Mouse (Mus musculus): ENCODE data around the gene Celf2. TPM values are rescaled to one million over a fixed set of nuclear protein-coding genes. Genes with fewer than 3 reads are reported as not detected.

Celf2 gene
- total RNA-seq, 2 experiments from 2014 or later: 16.2 to 22.7 TPM

DNA sequence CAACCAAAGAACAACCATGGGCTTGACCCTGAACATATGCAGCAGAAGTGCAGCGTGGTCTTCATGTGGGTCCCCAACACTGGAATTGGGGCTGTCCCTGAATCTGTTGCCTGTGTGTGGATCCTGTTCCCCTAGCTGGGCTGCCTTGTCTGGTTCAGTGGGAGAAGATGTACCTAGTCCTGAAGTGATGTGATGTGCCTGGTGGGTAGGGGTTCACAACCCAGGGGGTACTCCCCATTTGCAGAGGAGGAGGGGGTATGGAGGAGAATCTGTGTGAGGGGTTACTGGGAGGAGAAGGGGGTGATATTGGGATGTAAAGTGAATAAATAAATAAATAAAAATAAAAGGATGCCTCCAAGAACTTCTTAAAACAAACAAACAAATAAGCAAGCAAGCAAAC lies 831.1 kb downstream of the Celf2 start:
- no peak for ATAC-seq (replicated peaks; ENCODE audit: low FRiP score, low TSS enrichment, poor library complexity, severe bottlenecking)

DNA sequence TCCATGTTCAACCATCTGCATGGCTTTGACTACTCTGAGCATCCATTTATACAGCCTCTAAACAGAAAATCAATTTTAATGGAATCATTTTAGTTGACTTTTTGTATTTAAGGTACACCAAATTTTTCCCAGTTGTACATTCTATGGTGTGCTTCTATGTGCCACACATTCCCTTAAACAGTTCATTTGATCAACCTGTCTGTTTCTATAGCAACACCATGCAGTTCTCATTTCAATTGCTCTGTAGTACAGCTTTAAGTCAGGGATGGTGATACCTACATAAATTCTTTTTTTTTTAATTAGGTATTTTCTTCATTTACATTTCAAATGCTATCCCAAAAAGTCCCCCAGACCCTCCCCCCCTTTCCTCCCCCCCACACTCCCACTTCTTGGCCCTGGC lies 831.9 kb downstream of the Celf2 start:
- ATAC-seq (replicated peaks; ENCODE audit: low FRiP score, low TSS enrichment, poor library complexity, severe bottlenecking): no peak

DNA sequence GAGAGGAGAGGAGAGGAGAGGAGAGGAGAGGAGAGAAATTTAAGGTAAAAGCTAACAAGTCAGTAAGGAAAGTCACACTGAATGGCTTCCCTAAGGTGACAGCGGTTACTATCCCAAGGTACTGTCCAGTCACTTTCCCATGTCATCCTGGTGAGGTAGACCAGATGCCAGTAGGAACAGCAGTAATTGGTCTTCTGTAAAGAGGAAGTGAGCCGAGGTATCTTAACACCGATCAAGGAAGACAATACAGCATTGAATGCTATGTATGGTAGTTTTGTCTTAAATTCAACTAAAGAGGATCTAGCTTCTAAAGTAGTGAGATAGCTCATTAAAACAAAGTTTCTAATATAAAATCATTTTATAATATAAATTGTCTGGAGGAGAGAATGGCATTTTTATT lies 835.0 kb downstream of the Celf2 start:
- no peak for ATAC-seq (replicated peaks; ENCODE audit: low FRiP score, low TSS enrichment, poor library complexity, severe bottlenecking)

DNA sequence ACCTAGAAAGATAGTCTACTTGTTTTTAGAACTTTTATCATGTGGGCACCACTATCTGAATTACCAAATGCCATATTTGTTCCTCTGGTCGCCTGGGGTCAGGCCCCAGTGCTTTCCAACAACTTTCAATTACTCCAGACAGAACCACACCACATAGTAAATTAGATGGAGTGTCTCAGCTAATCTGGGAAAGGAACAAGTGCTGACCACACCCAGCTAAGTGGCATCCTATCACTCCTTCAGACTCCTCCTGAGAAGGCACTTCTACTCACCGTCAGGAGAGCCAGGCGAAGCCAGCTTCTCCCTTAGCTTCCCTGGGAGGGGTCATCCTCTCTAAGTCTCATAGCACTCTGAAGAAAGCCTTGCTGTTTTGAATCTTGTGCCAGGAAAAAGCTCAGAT lies 835.9 kb downstream of the Celf2 start:
- ATAC-seq (replicated peaks; ENCODE audit: low FRiP score, low TSS enrichment, poor library complexity, severe bottlenecking): peak; percentile 72

DNA sequence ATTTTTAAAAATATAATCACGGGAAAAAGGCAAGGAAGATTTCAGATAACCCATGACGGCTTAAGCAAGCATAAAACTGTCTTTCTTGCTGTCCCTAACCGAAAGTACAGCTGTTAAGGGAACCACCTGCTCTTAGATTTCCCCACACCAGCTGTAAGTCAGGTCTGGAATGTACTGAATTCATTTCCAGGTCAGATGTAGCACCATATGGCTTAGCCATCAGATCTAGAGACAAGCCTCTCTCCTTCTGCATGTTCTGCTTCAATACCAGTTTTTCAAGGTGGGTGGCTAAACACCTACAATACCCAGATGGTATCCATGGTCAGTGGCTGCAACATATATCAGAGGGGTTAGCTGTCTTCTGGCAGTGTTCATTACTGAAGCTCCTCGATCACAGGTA lies 841.8 kb downstream of the Celf2 start:
- no peak for ATAC-seq (replicated peaks; ENCODE audit: low FRiP score, low TSS enrichment, poor library complexity, severe bottlenecking)

DNA sequence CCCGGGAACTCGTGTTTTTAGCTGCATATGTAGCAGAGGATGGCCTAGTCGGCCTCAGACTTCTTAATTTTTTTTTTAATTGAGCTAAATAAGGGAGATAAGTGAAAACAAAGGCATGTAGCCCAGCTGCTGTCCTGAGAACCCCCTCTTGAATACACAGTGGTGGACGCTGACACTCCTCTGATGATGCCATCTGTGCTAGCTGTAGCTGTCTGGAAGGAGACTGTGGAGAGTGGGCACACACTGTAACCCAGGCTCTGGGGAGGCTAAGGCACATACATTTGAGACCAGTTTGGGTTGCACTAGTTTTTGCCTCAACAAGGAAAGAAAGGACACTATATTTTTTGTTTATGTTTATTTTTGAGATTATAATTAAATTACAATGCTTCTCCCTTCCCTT lies 849.5 kb downstream of the Celf2 start:
- no peak for ATAC-seq (replicated peaks; ENCODE audit: low FRiP score, low TSS enrichment, poor library complexity, severe bottlenecking)

DNA sequence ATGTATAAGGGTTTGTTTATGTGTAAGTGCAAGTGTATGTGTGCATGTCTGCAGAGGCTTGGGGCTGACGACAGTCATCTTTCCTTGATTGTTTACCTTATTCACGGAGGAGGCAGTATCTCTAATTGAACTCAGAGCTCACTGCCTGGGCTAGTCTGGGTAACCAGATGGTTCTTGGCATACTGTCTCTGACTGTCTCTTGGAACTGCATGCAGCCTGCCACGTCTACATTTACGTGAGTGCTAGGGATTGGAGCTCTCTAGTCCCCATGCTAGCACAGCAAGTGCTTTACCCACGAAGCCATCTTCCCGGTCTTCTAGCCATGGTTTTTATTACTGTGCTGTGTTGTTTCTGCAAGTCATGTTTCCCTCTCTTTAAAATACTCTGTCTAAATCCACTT lies 855.6 kb downstream of the Celf2 start:
- no peak for ATAC-seq (replicated peaks; ENCODE audit: low FRiP score, low TSS enrichment, poor library complexity, severe bottlenecking)

DNA sequence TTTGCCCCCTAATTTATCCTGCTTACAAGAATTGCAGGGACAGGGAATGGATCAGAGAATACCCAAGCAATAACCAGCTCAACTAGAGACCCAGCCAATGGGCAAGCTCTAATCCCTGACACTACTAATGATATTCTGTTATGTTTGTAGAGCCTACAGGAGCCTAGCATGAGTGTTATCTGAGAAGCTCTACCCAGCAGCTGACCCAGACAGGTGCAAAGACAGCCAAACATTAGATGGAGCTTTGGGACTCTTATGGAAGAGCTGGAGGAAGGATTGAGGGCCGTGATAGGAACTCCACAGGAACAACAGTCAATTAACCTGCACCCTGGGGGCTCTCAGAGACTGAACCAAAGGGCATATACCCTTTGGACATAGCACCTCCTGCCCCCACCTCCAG lies 857.7 kb downstream of the Celf2 start:
- no peak for ATAC-seq (replicated peaks; ENCODE audit: low FRiP score, low TSS enrichment, poor library complexity, severe bottlenecking)

DNA sequence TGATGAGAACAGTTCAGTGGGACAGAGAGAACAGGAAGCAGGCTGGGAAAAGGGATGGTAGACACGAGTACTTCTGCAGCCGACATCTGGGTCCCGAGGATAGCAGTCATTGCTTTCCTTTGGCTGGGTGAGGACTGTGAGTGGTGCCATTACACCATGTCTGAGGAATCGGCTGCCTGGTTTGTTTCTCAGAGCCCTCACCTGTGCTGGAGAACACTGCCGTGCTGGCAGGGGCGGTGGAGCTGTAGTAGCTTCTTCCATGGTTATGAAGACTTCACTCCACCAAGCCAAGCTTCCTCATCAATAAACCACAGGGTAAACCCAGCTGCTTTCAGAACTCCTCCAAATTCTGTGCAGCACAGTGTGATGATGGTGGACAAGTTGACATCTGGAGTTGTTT lies 860.5 kb downstream of the Celf2 start:
- no peak for ATAC-seq (replicated peaks; ENCODE audit: low FRiP score, low TSS enrichment, poor library complexity, severe bottlenecking)

DNA sequence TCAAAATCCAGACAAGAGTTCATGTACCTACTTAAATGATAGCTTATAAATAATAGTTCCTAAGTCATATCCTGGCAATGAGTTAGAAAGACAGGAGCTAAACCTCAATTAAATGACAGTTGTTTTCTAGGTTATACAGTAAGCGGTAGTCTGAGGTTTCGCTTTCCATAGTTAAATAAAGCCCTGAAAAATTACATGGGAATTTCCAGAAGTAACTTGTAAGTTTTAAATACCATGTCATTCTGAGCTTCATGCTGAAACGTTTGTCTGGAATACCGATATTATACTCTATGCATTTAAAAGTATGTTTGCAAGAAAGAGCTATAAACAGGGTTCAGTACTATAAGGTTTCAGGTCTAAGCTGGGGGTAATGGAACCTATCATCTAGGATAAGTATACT lies 862.3 kb downstream of the Celf2 start:
- ATAC-seq (replicated peaks; ENCODE audit: low FRiP score, low TSS enrichment, poor library complexity, severe bottlenecking): no peak

DNA sequence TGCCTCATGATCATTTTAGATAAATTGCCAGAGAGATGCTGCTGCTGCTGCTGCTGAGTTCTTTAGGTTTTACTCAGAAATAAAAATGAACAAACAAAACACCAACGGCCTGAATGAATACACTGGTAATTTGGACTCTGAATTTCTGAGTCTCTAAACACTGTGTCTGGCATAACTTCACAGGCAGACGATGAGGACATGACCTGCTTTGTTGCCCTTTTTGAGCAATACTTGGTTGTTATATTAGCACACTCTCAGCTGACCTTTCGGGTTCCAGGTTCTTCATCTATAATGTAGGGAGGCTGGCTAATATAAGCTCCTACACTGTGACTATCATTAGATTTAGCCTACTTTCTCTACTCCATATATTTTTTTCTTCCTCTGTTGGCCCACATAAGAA lies 863.0 kb downstream of the Celf2 start:
- no peak for ATAC-seq (replicated peaks; ENCODE audit: low FRiP score, low TSS enrichment, poor library complexity, severe bottlenecking)

DNA sequence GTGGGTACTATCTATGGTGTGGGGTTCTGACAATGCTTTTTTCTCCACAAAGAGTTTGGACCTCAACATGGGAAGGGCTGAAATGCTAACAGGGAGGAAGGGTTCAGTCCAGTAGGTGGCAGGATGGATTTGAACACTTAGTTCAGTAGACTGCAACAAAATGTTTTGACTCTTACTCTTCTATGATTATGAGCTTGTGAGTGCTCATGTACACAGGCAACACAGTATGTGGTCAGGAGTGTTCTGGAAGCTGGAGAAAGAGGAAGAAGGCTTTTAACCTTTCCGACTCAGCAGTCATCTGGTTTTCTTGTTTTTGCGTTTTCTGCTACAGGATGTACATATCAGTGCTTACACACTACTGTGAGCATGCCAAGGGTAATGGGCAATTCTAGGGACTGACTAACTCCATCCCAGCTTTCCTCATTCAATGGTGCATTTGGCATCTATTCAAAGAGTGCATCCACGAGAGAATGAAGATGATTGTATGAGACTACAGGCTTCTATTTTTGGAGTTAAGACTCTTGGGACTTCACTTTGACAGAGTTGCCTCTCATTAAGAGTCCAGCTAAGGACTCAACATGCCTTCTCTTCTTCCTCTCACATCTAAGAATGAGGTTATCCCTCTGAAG lies 867.0 kb downstream of the Celf2 start:
- ATAC-seq (replicated peaks; ENCODE audit: low FRiP score, low TSS enrichment, poor library complexity, severe bottlenecking): 0 out of 2 replicates have a peak, but pooled peaks have one; percentile 37

DNA sequence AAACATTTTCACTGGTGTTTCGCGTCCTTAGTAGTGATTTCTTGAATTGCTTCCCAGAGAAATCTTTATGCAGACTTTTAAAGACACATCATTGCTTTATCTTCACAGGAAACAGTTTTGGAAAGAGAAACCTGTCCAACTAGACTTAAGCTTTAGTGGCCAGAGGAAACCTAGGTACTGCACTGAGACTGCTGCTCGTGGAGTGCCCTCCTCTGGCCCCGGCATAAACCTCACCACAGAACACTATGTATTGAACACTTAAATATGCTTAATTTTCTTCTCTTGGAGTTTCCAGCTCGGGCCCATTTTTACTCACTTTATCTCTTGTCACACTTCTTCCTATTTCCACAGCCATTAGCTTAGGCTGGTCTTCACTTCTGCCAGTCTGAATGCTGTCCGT lies 870.0 kb downstream of the Celf2 start:
- no peak for ATAC-seq (replicated peaks; ENCODE audit: low FRiP score, low TSS enrichment, poor library complexity, severe bottlenecking)

DNA sequence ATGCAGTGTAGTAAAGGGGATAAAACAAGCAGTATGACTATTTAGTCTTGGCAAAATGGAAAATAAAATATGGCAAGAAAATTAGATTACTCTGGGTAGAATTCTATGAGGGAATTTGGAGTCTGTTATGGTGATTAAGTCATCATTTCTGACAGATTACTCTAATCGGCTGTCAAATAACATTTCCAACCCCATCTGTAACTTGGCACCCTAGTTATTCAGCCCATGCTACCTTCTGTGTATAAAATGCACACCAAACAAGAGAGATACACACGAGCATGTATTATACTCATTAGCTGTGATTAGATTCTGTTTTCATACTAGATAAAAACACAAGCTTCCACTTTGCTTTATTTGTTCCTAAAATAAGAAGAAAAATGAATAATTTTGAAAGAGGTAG lies 872.2 kb downstream of the Celf2 start:
- ATAC-seq (replicated peaks; ENCODE audit: low FRiP score, low TSS enrichment, poor library complexity, severe bottlenecking): no peak

DNA sequence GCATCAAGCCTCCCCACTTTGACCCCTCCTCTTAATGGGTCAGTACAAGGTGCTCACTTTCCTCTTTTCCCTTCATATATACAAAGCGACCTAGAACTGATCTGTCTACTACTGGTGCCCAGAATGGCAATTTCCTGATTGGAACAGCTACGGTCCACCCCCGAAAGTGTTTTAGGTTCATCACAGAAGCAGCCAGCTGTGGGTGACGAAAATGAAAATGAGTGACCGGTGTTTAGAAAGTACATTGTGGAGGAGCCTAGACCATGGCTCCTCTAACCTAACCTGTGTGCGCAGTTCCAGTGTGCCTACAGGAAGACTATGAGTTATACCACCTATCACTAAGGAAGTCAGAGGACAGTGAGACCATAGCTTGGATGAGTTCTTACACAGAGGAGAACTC lies 874.5 kb downstream of the Celf2 start:
- no peak for ATAC-seq (replicated peaks; ENCODE audit: low FRiP score, low TSS enrichment, poor library complexity, severe bottlenecking)

DNA sequence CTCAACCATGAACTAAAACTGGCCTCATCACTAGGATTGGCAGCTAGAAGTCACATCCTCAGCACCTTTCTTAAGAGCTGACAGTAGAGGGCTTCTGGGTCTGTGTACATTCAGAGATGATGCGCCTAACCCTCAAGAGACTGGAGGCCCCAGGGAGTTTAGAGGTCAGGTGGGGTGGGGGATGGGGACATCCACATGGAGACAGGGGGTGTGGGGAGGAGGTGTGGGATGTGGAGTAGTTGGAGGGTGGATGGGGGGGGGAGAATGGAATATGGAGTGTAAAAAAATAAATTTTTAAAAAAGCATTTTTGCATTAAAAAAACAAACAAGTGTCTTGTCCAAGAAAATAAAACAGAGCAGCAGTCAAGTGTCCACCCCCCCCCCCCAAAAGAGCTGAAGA lies 876.2 kb downstream of the Celf2 start:
- ATAC-seq (replicated peaks; ENCODE audit: low FRiP score, low TSS enrichment, poor library complexity, severe bottlenecking): no peak

DNA sequence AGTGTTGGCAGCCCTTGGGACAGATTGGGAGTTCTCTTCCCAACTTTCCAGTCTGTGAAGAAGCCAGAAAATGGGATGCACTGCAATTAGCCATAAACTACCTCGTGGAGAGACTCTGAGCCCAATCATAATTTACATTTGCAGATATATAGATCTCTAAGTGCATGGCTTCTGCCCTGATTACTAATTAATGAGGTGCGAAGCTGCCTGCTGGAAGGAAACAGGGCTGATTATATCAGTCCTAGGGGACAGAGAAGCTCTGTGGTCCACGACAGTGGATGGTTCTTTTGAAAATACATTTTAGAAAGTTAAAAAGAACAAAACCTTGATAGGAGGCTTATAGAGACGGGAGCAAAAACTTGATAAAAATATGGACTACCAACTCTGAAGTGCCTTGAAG lies 885.6 kb downstream of the Celf2 start:
- ATAC-seq (replicated peaks; ENCODE audit: low FRiP score, low TSS enrichment, poor library complexity, severe bottlenecking): no peak

DNA sequence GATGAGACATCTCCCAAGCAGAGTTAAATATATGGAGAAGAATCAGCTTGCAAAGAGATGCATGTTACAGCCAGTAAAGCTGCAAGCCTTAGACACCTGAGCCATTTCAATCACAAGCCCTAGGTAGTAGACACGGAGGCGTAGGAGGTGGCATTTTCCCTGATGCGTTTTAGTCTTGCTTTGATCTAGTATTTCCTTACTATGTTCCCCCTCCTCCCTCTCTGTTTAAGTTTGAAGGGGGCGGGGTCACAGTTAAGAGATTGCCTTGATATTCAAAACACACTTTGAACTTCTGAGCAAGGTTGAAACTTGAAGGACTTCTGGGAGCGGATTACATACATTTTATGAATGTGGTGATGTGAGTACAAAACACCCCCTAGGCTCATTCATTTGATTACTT lies 887.3 kb downstream of the Celf2 start:
- ATAC-seq (replicated peaks; ENCODE audit: low FRiP score, low TSS enrichment, poor library complexity, severe bottlenecking): no peak

DNA sequence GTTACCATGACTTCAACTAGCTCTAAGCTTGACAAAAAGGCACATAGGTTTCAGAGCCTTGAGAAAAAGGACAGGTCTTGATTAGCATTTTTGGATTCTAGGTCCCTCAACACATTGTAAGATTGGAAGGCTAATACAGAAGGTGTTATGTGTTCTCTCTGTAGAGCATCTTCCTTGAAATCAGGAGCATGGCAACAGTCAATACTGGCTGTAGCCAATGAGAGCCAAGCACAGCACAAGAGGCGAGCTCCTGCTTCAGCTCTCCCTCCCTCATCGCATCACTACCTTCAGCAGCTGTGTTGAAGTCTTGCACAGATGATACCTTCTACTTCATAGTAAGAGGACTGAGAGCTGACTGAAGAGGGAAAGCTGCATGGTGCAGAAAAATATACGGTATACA lies 890.5 kb downstream of the Celf2 start:
- no peak for ATAC-seq (replicated peaks; ENCODE audit: low FRiP score, low TSS enrichment, poor library complexity, severe bottlenecking)

DNA sequence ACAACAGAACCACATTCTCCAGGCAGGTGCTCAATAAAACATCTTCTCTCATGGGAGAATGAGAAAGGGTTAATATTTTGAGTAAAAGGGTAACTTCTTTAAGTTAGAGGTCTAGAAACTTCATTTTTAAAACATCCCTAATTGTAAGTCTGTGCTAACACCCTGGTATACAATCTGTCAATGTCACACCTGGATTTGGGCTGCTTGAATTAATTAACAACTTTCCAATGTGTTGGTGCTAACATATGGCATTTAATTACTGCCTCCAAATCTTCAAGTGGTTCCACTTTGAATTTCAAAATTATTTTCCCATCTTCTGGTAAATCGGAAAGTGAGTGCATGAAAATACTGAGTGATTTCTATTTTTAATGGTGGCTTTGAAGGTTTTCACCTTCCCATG lies 890.9 kb downstream of the Celf2 start:
- ATAC-seq (replicated peaks; ENCODE audit: low FRiP score, low TSS enrichment, poor library complexity, severe bottlenecking): no peak

DNA sequence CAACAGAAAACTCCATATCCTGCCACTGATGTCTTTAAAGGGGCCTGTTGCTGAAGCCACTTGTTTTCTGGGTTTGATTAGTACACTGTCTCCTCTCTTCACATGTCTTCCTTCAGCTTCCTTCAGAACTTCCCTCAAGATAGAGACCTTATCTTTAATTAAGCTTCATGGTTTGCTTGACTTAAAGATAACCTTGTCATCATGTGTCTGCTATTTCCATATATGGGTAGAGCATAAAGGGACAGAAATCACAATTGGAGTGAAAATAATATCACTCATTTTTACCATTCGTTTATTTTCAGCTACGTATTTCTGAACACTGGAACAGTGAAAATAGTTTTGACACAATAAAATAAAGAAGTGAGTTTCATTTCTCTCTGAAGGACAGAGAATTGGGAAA lies 905.0 kb downstream of the Celf2 start:
- no peak for ATAC-seq (replicated peaks; ENCODE audit: low FRiP score, low TSS enrichment, poor library complexity, severe bottlenecking)

DNA sequence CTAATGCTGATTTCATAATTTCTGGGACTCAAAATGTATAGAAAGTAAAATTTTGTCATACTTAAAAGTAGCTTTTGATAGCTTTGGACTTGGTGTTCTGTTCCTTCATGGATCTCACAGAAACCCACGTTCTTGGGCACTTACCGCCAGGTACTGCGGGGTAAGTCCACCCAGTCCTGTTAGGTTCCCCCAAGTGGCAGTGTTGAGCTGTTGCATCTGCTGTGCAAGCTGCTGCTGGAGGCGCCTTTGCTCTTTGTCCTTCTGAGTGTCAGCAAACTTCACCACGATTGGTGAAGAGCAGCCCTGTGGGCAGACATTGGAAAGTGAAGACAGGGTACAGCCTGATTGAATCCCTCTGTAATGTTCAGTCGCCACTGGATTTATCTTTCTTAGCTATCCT lies 905.5 kb downstream of the Celf2 start:
- peak; percentile 66 for ATAC-seq (replicated peaks; ENCODE audit: low FRiP score, low TSS enrichment, poor library complexity, severe bottlenecking)

Measured in megakaryocyte-erythroid progenitor cell, adult 5-6 weeks (primary cell).